Mouse (Mus musculus) heart, postnatal 10 days (tissue): ENCODE results near the gene Fgfr3. TPM values are rescaled to one million over a fixed set of nuclear protein-coding genes. Genes with fewer than 3 reads are reported as not detected.

Experiments
- DNase-seq, 2 experiments: peaks; one replicate each; pipeline ENCODE4 v3.0.0; 2021
- intact Hi-C: fragments of 180-260 bp; cut with DNase I; formaldehyde crosslinking; loops from one replicate; pipeline ENCODE4 v1.15.1; 2025
- total RNA-seq, 2 experiments: library from RNA; stranded (reverse); gene quantifications; 2 replicates each; pipeline ENCODE4 v1.2.3; 2021

The Fgfr3 gene
- total RNA-seq, result 10 to 100 TPM in 1 of 2 experiments, 1 to 10 TPM in 1; 8.0 to 14.3 TPM

- peak; percentile 69 to 72 for DNase-seq
- intact Hi-C loops, result loop anchor here (5.0 kb wide), 1 partner anchor 34 kb away; no protein-coding TSS in a partner anchor
Measured at GRCm38 (mm10) chr5:33721541-33722265, at the start of gene Fgfr3. Fgfr3 (plus strand) TSS chr5:33721674.

DNA sequence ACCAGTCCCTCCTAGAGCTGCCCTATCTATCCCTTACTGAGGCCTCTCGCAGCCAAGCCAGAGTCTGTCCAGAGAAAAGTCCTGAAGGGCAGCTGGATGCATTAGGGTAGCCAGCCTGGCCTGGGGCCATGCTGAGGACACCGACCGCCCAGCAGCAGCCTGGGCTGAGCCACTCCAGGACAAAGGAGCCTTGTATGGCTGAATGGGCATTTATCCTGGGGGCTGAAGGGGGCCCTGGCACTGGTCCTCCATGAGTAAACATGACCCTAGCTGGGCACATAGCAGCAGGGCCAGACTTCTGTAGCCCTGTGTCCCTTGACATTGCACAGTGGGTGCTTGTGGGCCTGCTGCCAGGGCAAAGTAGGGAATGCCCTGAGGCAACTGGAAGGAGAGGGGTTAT is 47.0 kb upstream of the Fgfr3 start:
- peak; percentile 31 to 44 for DNase-seq
- intact Hi-C loops, result no loop called here

DNA sequence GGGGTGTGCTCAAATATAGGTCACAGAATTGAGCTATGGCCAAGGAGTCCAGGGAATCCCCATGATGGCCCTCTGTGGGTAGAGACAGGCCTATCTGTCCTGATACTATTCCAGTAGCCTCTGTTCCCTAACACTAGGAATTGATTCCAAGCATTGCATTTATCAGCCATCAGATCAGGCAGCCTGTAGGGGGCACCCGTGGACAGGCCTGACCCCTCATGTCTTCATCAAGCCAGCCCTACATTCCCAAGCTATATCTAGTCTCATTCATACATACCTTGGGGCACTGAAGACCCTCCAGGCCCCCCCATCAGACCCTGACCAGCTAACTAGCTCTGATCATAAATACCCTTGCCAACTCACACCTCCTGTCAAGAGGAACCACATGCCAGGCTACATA is 45.5 kb upstream of the Fgfr3 start:
- DNase-seq, result peak; percentile 48 to 55
- intact Hi-C loops, result no loop called here

DNA sequence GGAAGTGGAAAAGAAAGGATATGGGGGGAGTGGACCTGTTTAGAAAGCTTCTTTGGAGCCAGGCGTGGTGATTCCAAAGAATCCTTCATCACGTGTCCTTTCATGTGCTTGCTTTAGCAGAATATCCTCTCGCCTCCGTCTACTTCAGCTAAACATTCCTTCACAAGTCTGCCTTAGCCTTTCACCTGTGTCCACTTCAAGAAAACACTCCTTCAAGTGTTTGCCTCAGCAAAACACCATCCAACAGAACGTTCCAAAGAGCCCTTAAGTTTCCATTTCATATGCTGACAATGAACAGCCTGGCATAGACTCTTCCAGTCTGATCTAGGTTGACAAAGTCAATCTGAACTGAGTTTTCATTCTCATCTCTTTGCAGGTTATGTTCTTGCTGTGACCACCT is 43.2 kb upstream of the Fgfr3 start:
- no peak for DNase-seq
- intact Hi-C loops, result no loop called here

GRCm38 (mm10) chr5:33681044-33681443 is 40.4 kb upstream of the Fgfr3 start:
- no peak for DNase-seq
- intact Hi-C loops, result no loop called here

- DNase-seq, result no peak
- intact Hi-C loops, result no loop called here
Measured at GRCm38 (mm10) chr5:33681611-33682388, 39.7 kb upstream of the Fgfr3 start.

DNA sequence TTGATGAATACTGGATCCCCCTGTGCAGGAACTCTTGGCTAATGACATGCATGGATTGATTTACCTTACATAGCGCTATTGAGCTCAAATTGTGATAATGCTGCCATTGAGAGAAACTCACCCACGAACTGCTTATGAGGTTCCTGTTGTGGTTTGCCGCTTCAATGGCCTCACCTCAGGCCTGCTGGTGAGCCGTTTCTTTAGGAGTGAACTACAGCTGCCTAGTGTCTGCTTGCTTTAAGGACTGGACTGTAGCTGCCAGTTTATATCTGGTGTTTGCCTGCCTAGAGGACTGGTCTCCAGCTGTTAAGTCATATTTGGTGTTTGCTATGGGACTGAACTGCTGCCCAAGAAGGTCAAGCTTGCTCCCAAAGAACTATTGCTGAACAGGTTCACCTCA is 38.5 kb upstream of the Fgfr3 start:
- DNase-seq, result no peak
- intact Hi-C loops, result no loop called here

DNA sequence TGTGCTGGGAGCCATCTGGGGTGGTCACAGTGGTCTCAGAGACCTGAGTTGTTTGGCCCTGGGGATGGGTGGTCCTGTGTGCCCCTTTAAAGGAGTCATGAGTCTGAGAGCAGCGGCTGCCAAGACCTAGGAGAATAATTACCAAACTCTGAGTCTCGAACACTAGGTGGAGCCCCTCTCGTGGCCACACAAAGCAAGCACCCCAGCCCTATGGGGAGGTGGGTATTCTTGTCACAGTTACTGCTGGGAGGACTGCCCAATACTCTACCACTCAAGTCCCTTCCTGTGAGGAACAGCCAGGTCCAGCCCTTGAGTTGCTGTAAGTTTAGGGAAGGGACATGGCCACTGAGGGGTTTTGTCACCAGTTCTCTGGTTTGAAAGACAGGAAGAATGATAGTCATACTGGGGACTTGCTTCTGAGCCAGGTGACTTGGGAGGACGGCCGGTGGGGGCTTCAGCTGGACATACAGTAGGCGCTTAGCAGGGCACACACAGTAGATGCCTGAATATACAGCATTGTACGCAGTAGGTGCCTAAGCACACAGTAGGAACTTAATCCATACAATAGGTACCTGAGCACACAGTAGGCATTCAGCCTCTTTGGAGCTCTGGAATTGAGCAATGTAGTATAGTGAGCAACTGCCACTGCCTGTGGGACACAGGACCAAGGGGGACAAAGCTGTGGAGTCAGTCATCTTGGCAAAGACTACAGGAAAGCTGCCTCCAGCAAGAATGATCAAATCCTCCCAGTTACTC is 37.4 kb upstream of the Fgfr3 start:
- intact Hi-C loops, result loop anchor here (1.0 kb wide), 1 partner anchor 54 kb away; no protein-coding TSS in a partner anchor
- DNase-seq, result peak; percentile 66 to 78

- no peak for DNase-seq
Measured at GRCm38 (mm10) chr5:33684932-33685331, 36.5 kb upstream of the Fgfr3 start.

GRCm38 (mm10) chr5:33687142-33687541 is 34.3 kb upstream of the Fgfr3 start:
- no peak for DNase-seq
- intact Hi-C loops, result loop anchor here (5.0 kb wide), 1 partner anchor 35 kb away; the partner anchor contains the start of gene Fgfr3

More at GRCm38 (mm10) chr5:33684932-33685331, 36.5 kb upstream of the Fgfr3 start:
- intact Hi-C loops, result loop anchor here (1.0 to 5.0 kb wide), 2 partner anchors 37 to 53 kb away; partner anchors contain the start of gene Fgfr3

GRCm38 (mm10) chr5:33688278-33689220 is 32.9 kb upstream of the Fgfr3 start:
- intact Hi-C loops, result loop anchor here (5.0 kb wide), 1 partner anchor 34 kb away; the partner anchor contains the start of gene Fgfr3
- DNase-seq, result no peak

GRCm38 (mm10) chr5:33689221-33689844 is 32.1 kb upstream of the Fgfr3 start:
- intact Hi-C loops, result loop anchor here (5.0 kb wide), 1 partner anchor 33 kb away; the partner anchor contains the start of gene Fgfr3
- peak in 1 of 2 experiments; percentile 34 for DNase-seq

GRCm38 (mm10) chr5:33689852-33690645 is 31.4 kb upstream of the Fgfr3 start:
- DNase-seq, result peak; percentile 57 to 61
- intact Hi-C loops, result loop anchor here (5.0 kb wide), 1 partner anchor 32 kb away; the partner anchor contains the start of gene Fgfr3

DNA sequence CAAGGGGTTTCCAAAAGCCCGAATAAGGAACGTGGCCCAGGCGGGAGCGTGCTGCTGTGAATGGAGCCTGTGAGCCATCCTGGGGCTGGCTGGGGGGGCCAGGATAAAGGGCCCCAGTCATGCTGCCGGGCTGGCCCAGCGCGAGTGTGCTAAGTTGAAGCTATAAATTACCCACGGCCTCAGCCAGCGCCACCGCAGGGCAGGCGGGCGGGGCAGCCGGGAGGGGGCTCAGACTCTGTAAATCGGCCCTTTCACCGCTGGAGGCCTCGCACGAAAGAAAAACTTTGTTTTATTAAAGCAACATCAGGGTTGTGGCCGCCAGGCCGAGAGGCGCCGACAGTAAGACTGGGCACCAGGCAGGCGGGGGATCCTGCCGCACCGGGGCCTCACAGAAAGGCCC is 29.1 kb upstream of the Fgfr3 start:
- DNase-seq, result peak in 1 of 2 experiments; percentile 41
- intact Hi-C loops, result no loop called here

- DNase-seq, result no peak
- intact Hi-C loops, result no loop called here
Measured at GRCm38 (mm10) chr5:33694461-33694847, 27.0 kb upstream of the Fgfr3 start.

DNA sequence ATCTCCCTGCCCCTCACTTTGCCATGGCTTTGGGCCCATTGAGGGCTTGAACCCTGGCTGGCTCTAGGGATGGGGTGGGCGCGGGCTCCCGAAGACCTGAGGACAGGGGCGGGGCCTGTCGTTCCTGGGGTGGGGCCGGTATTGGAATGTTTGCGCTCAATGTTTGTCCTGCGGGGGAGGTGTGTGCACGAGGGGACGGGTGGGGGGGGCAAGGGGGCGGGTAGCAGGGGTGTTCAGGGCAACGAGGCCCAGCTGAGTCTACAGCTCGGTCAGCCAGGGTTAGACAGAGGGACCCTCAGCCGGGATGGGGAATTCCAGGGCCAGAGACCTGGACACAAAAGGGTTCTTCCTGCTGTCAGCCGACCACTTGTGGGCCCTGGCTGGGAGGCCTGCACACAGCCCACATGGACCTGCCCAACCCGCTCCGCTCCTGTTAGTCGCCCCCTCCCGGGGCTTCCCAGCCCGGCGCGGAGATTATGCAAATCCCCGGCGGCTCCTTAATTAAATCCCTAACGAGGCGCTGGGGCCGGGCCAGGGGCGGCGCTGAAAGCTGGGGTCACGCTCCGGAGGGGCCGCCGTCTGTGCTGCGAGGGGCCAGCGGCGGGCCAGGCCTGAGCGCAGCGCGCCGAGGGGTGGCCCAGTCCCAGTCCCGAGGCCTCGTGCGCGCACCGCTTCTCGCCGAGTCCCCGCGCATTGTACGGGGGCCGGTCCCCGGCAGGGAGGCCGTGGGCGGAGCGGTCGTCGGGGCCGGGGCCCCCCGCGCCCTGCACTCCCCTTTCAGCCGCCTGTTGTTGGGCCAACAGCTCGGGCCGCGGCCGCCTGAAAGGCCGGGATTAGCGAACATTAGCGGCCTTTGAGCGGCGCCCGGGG is 26.4 kb upstream of the Fgfr3 start:
- peak; percentile 54 to 59 for DNase-seq

DNA sequence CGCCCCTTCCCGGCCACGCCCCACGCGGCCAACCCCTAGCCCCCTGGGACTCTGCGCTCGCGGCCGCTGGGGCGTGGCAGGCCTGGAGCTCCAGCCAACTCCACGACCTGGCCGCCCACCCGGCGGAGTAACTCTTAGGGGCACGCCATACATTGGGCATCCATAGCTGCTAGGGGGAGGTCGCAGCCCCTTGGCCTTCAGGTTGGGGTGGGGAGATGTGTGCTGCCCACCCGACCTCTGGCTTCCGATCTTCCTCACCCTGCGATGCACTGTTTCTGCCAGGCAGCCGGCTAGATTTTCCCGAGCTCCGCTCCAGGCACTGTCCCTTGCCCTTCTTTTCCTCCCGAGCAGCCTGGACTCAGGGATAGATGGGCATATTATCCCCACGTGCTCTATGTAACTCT is 25.8 kb upstream of the Fgfr3 start:
- intact Hi-C loops, result no loop called here
- DNase-seq, result peak in 1 of 2 experiments; percentile 49

More for the DNA sequence above, 26.4 kb upstream of the Fgfr3 start:
- intact Hi-C loops, result no loop called here
